Mouse (Mus musculus): ENCODE measurements around the gene Ndufb6.

GRCm38 (mm10) chr4:40279276-40279900 is at the start of gene Ndufb6:
- peak; percentile 86 for TF ChIP-seq HCFC1 (IDR thresholded peaks at IDR 0.05; ENCODE audit: low read depth, low read length)
- no peak for TF ChIP-seq EP300 (IDR thresholded peaks at IDR 0.05; ENCODE audit: low read length)
- TF ChIP-seq POLR2A (IDR thresholded peaks at IDR 0.05; ENCODE audit: low read depth, low read length), result peak; percentile 89
- TF ChIP-seq SMC3 (IDR thresholded peaks at IDR 0.05; ENCODE audit: low read depth, low read length), result no peak
- TF ChIP-seq MAX (IDR thresholded peaks at IDR 0.05; ENCODE audit: low read length), result peak; percentile 65; the same call in 1 of the 2 replicates
- TF ChIP-seq E2F4 (IDR thresholded peaks at IDR 0.05; ENCODE audit: insufficient replicate concordance, low read depth, low read length), result no peak
- no peak for TF ChIP-seq USF2 (conservative IDR thresholded peaks at IDR 0.05; ENCODE audit: low read depth, low read length)
- TF ChIP-seq POLR2AphosphoS2 (IDR thresholded peaks at IDR 0.05; ENCODE audit: low read depth, low read length), result peak; percentile 82
- TF ChIP-seq CTCF (conservative IDR thresholded peaks at IDR 0.05 in 1 of 2, IDR thresholded peaks at IDR 0.05 in 1 of 2; ENCODE audit: low read depth in 2 of 2, low read length in 2 of 2), result no peak
- TF ChIP-seq RAD21 (IDR thresholded peaks at IDR 0.05; ENCODE audit: low read depth, low read length), result no peak

All from CH12.LX (cell line).